Mouse (Mus musculus) right cerebral cortex, postnatal 36 days (tissue): ENCODE measurements at regions not wholly inside any gene's neighbourhood (a gene's known extent, or its start where the extent isn't known, plus 50 kb on each side); places are given as distances from the start of the nearest gene placed in this dataset.

ENCODE experiments used
- DNase-seq, 2 experiments: peaks; one replicate each; pipeline ENCODE4 v3.0.0; 2022; ENCODE audit warnings: low spot score in 2 of 2, mixed read lengths in 1 of 2

GRCm38 (mm10) chr8:74153914-74154540 is 718.9 kb upstream of the Isx start:
- DNase-seq = no peak

GRCm38 (mm10) chr8:74169561-74169960 is 703.4 kb upstream of the Isx start:
- no peak for DNase-seq

- DNase-seq = no peak
These were observed 702.3 kb upstream of the Isx start for GRCm38 (mm10) chr8:74170702-74171101.

- no peak for DNase-seq
These were observed 701.9 kb upstream of the Isx start for GRCm38 (mm10) chr8:74171113-74171512.

GRCm38 (mm10) chr8:74204601-74205000 is 668.4 kb upstream of the Isx start:
- DNase-seq = peak; percentile 5 to 56

GRCm38 (mm10) chr8:74208292-74208691 is 664.7 kb upstream of the Isx start:
- peak in 1 of 2 experiments; percentile 4 for DNase-seq

GRCm38 (mm10) chr8:74216776-74217175 is 656.2 kb upstream of the Isx start:
- no peak for DNase-seq
